Mouse (Mus musculus): Measurements from ENCODE around the gene Irf3. TPM values are rescaled to one million over a fixed set of nuclear protein-coding genes. Genes with fewer than 3 reads are reported as not detected.
A peak's percentile ranks its signal among the peaks of the same experiment; 100 is the strongest.

Gene Irf3
- polyA plus RNA-seq, 1 experiment from 2014 or later = 73.6 TPM

DNA sequence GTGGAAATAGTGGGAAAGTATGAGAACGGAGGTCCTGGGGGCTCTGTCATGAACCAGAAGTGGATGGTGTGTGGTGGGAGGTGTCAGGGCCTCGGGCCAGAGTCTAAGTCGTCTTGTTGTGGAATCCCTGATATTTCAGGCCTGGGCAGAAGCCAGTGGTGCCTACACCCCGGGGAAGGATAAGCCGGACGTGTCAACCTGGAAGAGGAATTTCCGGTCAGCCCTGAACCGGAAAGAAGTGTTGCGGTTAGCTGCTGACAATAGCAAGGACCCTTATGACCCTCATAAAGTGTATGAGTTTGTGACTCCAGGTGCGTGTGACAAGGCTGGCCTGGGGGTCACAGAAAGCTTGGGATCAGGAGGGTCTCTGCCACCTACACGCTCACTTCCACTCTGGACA is 2.3 kb downstream of the Irf3 start:
- 41% methylated on average over 11 of the region's 11 CpGs for WGBS
- no peak overlapping the region for H3K9ac ChIP-seq (ENCODE audit: low read length)

DNA sequence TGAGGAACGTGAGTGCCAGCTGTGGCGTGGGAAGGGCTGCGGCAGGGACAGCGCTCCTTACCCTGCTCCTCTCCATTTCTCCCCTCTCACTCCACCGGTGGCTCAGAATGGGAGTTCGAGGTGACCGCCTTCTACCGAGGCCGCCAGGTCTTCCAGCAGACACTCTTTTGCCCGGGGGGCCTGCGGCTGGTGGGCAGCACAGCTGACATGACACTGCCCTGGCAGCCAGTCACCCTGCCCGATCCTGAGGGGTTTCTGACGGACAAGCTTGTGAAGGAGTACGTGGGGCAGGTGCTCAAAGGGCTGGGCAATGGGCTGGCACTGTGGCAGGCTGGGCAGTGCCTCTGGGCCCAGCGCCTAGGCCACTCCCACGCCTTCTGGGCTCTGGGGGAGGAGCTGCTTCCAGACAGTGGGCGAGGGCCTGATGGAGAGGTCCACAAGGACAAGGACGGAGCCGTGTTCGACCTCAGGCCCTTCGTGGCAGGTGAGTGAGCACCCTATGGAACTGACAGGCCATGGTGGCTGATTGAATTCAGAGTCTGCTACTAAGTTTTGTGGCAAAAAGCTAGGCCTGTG is 3.2 kb downstream of the Irf3 start:
- H3K4me1 ChIP-seq (ENCODE audit: control insufficient read depth, insufficient read depth, low read length) = peaks cover 36% of the 10 kb centered on the region
- peaks cover 53% of the 10 kb centered on the region for H3K36me3 ChIP-seq (ENCODE audit: control insufficient read depth, insufficient read depth)
- H3K27me3 ChIP-seq (ENCODE audit: control insufficient read depth, insufficient read depth, low read length) = no peaks in the 10 kb centered on the region
- H3K9me3 ChIP-seq (replicated peaks; ENCODE audit: control insufficient read depth, low read length) = no peaks in the 10 kb centered on the region
- no peak overlapping the region for H3K4me3 ChIP-seq (ENCODE audit: low read length)
- 82% methylated on average over 21 of the region's 21 CpGs for WGBS
- no peak overlapping the region for H3K4me2 ChIP-seq (ENCODE audit: low read depth, low read length)
- no peak for ATAC-seq (replicated peaks; ENCODE audit: extremely low read depth, insufficient read depth, low FRiP score)
- H3K27ac ChIP-seq (ENCODE audit: low read length) = 0 out of 2 replicates have a peak overlapping the region, but pooled peaks have one; percentile 23
- peak overlapping the region; percentile 34; the same call in 1 of the 2 replicates for H3K9ac ChIP-seq (ENCODE audit: low read length)

More for the DNA sequence above, 2.3 kb downstream of the Irf3 start:
- Histone ChIP-seq H3K9me3 (replicated peaks; ENCODE audit: control insufficient read depth, low read length) (no peaks in the 10 kb centered on the region), H3K4me2 (ENCODE audit: low read depth, low read length) (peak overlapping the region; percentile 94), H3K27me3 (ENCODE audit: control insufficient read depth, insufficient read depth, low read length) (no peaks in the 10 kb centered on the region), H3K36me3 (ENCODE audit: control insufficient read depth, insufficient read depth) (peaks cover 55% of the 10 kb centered on the region), H3K4me1 (ENCODE audit: control insufficient read depth, insufficient read depth, low read length) (peaks cover 36% of the 10 kb centered on the region), H3K4me3 (ENCODE audit: low read length) (no peak overlapping the region), H3K27ac (ENCODE audit: low read length) (peak overlapping the region; percentile 22; the same call in 1 of the 2 replicates)
- ATAC-seq (replicated peaks; ENCODE audit: extremely low read depth, insufficient read depth, low FRiP score) = no peak

DNA sequence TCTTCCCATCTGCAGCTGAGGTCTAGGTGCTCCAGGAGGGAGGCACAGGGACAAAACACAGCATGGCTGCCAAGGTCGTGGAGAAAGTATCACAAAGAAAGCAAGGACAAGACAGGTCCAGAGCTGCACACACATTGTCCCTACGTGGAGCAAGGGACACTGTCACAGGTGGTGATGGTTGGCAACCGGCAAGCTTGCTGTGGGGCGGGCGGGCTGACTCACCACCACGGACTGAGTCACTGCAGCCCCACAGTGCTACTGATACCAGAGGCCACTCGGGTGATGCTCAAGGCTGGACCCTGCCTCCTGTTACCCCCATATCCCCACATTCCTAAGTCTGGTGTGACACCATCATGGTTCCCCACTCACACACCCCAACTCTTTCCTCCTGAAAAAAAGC is 5.0 kb downstream of the Irf3 start:
- no peak for ATAC-seq (replicated peaks; ENCODE audit: extremely low read depth, insufficient read depth, low FRiP score)
- WGBS = 73% methylated on average over 7 of the region's 7 CpGs
- Histone ChIP-seq H3K27ac (ENCODE audit: low read length) (no peak overlapping the region), H3K9me3 (replicated peaks; ENCODE audit: control insufficient read depth, low read length) (no peaks in the 10 kb centered on the region), H3K27me3 (ENCODE audit: control insufficient read depth, insufficient read depth, low read length) (no peaks in the 10 kb centered on the region), H3K36me3 (ENCODE audit: control insufficient read depth, insufficient read depth) (peaks cover 70% of the 10 kb centered on the region), H3K4me1 (ENCODE audit: control insufficient read depth, insufficient read depth, low read length) (peaks cover 26% of the 10 kb centered on the region), H3K4me3 (ENCODE audit: low read length) (no peak overlapping the region), H3K4me2 (ENCODE audit: low read depth, low read length) (no peak overlapping the region), H3K9ac (ENCODE audit: low read length) (no peak overlapping the region)

- Histone ChIP-seq H3K27ac (ENCODE audit: low read length) (peak overlapping the region; percentile 35; the same call in 1 of the 2 replicates), H3K36me3 (ENCODE audit: control insufficient read depth, insufficient read depth) (peaks cover 86% of the 10 kb centered on the region), H3K4me2 (ENCODE audit: low read depth, low read length) (no peak overlapping the region), H3K27me3 (ENCODE audit: control insufficient read depth, insufficient read depth, low read length) (no peaks in the 10 kb centered on the region), H3K9ac (ENCODE audit: low read length) (no peak overlapping the region), H3K4me3 (ENCODE audit: low read length) (no peak overlapping the region), H3K4me1 (ENCODE audit: control insufficient read depth, insufficient read depth, low read length) (peaks cover 13% of the 10 kb centered on the region), H3K9me3 (replicated peaks; ENCODE audit: control insufficient read depth, low read length) (no peaks in the 10 kb centered on the region)
- WGBS = 57% methylated on average over 3 of the region's 3 CpGs
- ATAC-seq (replicated peaks; ENCODE audit: extremely low read depth, insufficient read depth, low FRiP score) = no peak
Measured at GRCm38 (mm10) chr7:45004546-45004945, 7.1 kb downstream of the Irf3 start.

DNA sequence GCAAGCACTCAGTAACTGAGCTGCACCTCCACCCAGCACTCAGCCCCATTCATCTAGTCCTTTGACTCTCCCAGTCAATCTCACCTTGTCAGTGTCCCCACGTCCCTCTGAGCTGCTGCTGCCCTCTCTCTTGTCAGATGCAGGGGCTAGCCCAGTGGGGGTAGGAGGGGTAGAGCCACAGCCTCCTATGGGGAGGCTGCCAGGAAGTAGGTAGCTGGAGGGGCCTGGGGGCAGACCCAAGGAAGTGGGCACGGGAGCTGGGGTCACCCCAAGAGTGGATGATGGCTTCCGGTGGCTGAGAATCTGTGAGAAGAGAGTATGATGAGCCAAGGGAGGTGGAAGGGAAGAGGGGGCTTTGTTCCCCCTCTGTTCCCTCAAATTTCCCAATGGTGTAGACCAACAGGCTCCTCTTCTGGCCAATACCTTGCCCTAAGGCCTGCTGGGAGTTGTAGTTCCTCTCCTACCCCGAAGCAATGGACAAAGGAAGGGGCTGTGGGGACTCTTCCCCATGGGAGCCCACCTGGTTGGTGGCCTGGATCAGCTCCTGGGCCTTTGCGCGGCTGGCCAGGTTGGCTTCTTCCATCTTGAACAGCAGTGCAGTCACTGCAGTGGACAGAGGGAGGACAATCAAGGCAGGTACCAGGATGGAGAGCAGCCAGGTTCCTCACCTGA is 8.0 kb downstream of the Irf3 start:
- no peak for ATAC-seq (replicated peaks; ENCODE audit: extremely low read depth, insufficient read depth, low FRiP score)
- Histone ChIP-seq H3K27me3 (ENCODE audit: control insufficient read depth, insufficient read depth, low read length) (no peaks in the 10 kb centered on the region), H3K9me3 (replicated peaks; ENCODE audit: control insufficient read depth, low read length) (no peaks in the 10 kb centered on the region), H3K9ac (ENCODE audit: low read length) (no peak overlapping the region), H3K4me2 (ENCODE audit: low read depth, low read length) (no peak overlapping the region), H3K4me3 (ENCODE audit: low read length) (no peak overlapping the region), H3K27ac (ENCODE audit: low read length) (no peak overlapping the region), H3K4me1 (ENCODE audit: control insufficient read depth, insufficient read depth, low read length) (peaks cover 6% of the 10 kb centered on the region), H3K36me3 (ENCODE audit: control insufficient read depth, insufficient read depth) (peaks cover 89% of the 10 kb centered on the region)
- WGBS = 80% methylated on average over 6 of the region's 6 CpGs

- 96% methylated on average over 11 of the region's 12 CpGs for WGBS
- no peak overlapping the region for H3K27ac ChIP-seq (ENCODE audit: low read length)
- H3K4me2 ChIP-seq (ENCODE audit: low read depth, low read length) = no peak overlapping the region
- no peak for ATAC-seq (replicated peaks; ENCODE audit: extremely low read depth, insufficient read depth, low FRiP score)
- H3K9me3 ChIP-seq (replicated peaks; ENCODE audit: control insufficient read depth, low read length) = no peaks in the 10 kb centered on the region
- no peak overlapping the region for H3K4me3 ChIP-seq (ENCODE audit: low read length)
- H3K9ac ChIP-seq (ENCODE audit: low read length) = no peak overlapping the region
- 0 out of 2 replicates have a peak, but pooled peaks cover 2% of the 10 kb centered on the region for H3K4me1 ChIP-seq (ENCODE audit: control insufficient read depth, insufficient read depth, low read length)
- H3K36me3 ChIP-seq (ENCODE audit: control insufficient read depth, insufficient read depth) = peaks cover 87% of the 10 kb centered on the region
- H3K27me3 ChIP-seq (ENCODE audit: control insufficient read depth, insufficient read depth, low read length) = no peaks in the 10 kb centered on the region
Measured at GRCm38 (mm10) chr7:45006503-45006902, 9.1 kb downstream of the Irf3 start.

- no peaks in the 10 kb centered on the region for H3K27me3 ChIP-seq (ENCODE audit: control insufficient read depth, insufficient read depth, low read length)
- no peak for ATAC-seq (replicated peaks; ENCODE audit: extremely low read depth, insufficient read depth, low FRiP score)
- no peak overlapping the region for H3K27ac ChIP-seq (ENCODE audit: low read length)
- peaks cover 87% of the 10 kb centered on the region for H3K36me3 ChIP-seq (ENCODE audit: control insufficient read depth, insufficient read depth)
- no peak overlapping the region for H3K9ac ChIP-seq (ENCODE audit: low read length)
- no peaks in the 10 kb centered on the region for H3K9me3 ChIP-seq (replicated peaks; ENCODE audit: control insufficient read depth, low read length)
- no peak overlapping the region for H3K4me2 ChIP-seq (ENCODE audit: low read depth, low read length)
- no peaks in the 10 kb centered on the region for H3K4me1 ChIP-seq (ENCODE audit: control insufficient read depth, insufficient read depth, low read length)
- H3K4me3 ChIP-seq (ENCODE audit: low read length) = no peak overlapping the region
- WGBS = 95% methylated on average over 29 of the region's 29 CpGs
Measured at GRCm38 (mm10) chr7:45007141-45007540, 9.7 kb downstream of the Irf3 start.

DNA sequence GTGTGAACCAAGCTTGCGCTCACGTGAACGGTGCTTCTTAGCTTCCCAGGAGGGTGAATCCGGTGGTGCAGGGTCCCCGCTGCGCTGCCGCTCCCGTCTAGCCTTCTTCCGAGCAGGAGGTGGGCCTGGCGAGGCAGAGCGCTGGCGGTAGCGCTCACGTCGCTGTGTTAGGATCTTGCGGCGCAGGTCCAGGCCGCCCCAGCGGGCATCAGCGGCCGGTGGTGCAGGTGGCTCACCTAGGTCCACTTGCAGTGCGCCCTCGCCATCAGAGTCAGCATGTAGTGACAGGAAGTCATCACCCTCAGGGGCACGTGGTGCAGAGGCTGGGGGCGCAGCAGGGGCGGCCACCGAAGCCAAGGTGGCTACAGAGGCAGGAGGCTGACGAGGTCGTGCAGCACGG is 10.4 kb downstream of the Irf3 start:
- H3K4me1 ChIP-seq (ENCODE audit: control insufficient read depth, insufficient read depth, low read length) = no peaks in the 10 kb centered on the region
- WGBS = 92% methylated on average over 30 of the region's 30 CpGs
- H3K27me3 ChIP-seq (ENCODE audit: control insufficient read depth, insufficient read depth, low read length) = no peaks in the 10 kb centered on the region
- peaks cover 87% of the 10 kb centered on the region for H3K36me3 ChIP-seq (ENCODE audit: control insufficient read depth, insufficient read depth)
- no peak overlapping the region for H3K9ac ChIP-seq (ENCODE audit: low read length)
- H3K4me3 ChIP-seq (ENCODE audit: low read length) = no peak overlapping the region
- no peak overlapping the region for H3K4me2 ChIP-seq (ENCODE audit: low read depth, low read length)
- no peaks in the 10 kb centered on the region for H3K9me3 ChIP-seq (replicated peaks; ENCODE audit: control insufficient read depth, low read length)
- ATAC-seq (replicated peaks; ENCODE audit: extremely low read depth, insufficient read depth, low FRiP score) = no peak
- no peak overlapping the region for H3K27ac ChIP-seq (ENCODE audit: low read length)

DNA sequence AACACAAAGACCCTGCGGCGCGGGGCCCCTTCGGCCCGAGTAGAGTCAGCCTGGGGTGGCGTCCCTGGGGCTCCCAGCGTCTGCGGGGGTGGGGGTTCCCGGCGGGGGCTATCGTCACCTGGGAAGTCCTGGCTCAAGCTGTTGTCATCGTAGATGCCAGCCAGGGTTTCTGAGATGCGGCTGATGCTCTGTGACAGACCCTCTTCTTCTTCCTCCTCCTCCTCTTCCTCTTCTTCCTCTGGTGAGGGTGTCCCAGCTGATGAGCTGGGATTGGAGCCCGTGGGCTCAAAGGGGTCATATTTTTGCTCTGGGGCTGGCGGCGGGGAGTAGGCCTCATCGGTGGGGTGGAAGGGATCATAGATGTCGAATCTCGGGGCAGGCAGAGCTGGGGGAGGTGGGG is 11.0 kb downstream of the Irf3 start:
- no peak overlapping the region for H3K9ac ChIP-seq (ENCODE audit: low read length)
- peaks cover 82% of the 10 kb centered on the region for H3K36me3 ChIP-seq (ENCODE audit: control insufficient read depth, insufficient read depth)
- H3K4me2 ChIP-seq (ENCODE audit: low read depth, low read length) = no peak overlapping the region
- no peak for ATAC-seq (replicated peaks; ENCODE audit: extremely low read depth, insufficient read depth, low FRiP score)
- H3K9me3 ChIP-seq (replicated peaks; ENCODE audit: control insufficient read depth, low read length) = no peaks in the 10 kb centered on the region
- H3K4me3 ChIP-seq (ENCODE audit: low read length) = no peak overlapping the region
- H3K4me1 ChIP-seq (ENCODE audit: control insufficient read depth, insufficient read depth, low read length) = no peaks in the 10 kb centered on the region
- no peak overlapping the region for H3K27ac ChIP-seq (ENCODE audit: low read length)
- 94% methylated on average over 19 of the region's 19 CpGs for WGBS
- no peaks in the 10 kb centered on the region for H3K27me3 ChIP-seq (ENCODE audit: control insufficient read depth, insufficient read depth, low read length)

All from heart, embryonic 16.5 days (tissue).